Mouse (Mus musculus): ENCODE data around the gene Dll4. TPM values are rescaled to one million over a fixed set of nuclear protein-coding genes. Genes with fewer than 3 reads are reported as not detected.

The Dll4 gene
- total RNA-seq, 2 experiments from 2014 or later, result 3.0 to 5.2 TPM

- no peak for DNase-seq (ENCODE audit: extremely low spot score in 1 of 2, low spot score in 1 of 2)
Measured at GRCm38 (mm10) chr2:119377826-119378225, 52.2 kb downstream of the Dll4 start.

DNA sequence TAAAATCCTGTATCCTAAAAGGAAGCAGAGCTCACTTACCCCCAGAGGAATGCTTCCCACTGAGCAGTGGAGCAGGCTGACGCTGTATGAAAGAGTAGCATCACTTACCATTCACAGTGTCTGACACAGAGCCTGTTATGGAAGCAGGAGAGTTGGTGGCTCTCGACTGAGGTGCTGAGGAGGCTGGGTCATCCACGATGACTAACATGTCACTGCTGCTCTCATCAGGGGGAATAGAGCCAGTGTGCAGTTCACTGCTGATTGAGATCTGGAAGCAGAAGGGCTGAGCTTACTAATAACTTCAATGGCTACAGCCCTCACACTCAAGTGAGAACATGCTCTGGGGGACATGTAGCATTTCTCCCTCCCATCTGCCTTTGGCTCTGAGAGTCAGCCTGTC lies 53.9 kb downstream of the Dll4 start:
- DNase-seq (ENCODE audit: extremely low spot score in 1 of 2, low spot score in 1 of 2), result no peak

Other genes with a start within 250 kb of the Dll4 start
- gene Rad51, start 213.0 kb upstream of the Dll4 start, total RNA-seq (2021), result 1 to 10 TPM in 1 of 2 experiments, under 1 TPM in 1; 0.99 to 1.2 TPM
- 10 to 100 TPM; 51.5 to 56.5 TPM for gene Rmdn3, start 168.8 kb upstream of the Dll4 start, total RNA-seq (2021)
- not detected for gene Gchfr, start 158.0 kb upstream of the Dll4 start, total RNA-seq (2021)
- gene Gm14137, start 151.3 kb upstream of the Dll4 start, total RNA-seq (2021), result not detected
- gene Zfyve19, start 117.2 kb upstream of the Dll4 start, total RNA-seq (2021), result 10 to 100 TPM; 28.3 to 38.8 TPM
- 10 to 100 TPM; 15.8 to 19.7 TPM for gene Dnajc17, start 117.0 kb upstream of the Dll4 start, total RNA-seq (2021)
- not detected for gene Ppp1r14d, start 95.9 kb upstream of the Dll4 start, total RNA-seq (2021)
- gene Spint1, start 88.4 kb upstream of the Dll4 start, total RNA-seq (2021), result 1 to 10 TPM in 1 of 2 experiments, under 1 TPM in 1; 0.92 to 1.9 TPM
- gene Rhov, start 54.5 kb upstream of the Dll4 start, total RNA-seq (2021), result 1 to 10 TPM; 6.3 to 6.9 TPM
- 10 to 100 TPM; 37.5 to 43.9 TPM for gene Vps18, start 37.0 kb upstream of the Dll4 start, total RNA-seq (2021)
- gene Chac1, start 25.4 kb downstream of the Dll4 start, total RNA-seq (2021), result 1 to 10 TPM; 6.4 to 7.1 TPM
- 10 to 100 TPM; 16.0 to 19.1 TPM for gene Ino80, start 151.9 kb downstream of the Dll4 start, total RNA-seq (2021)
- under 1 TPM; 0.49 to 0.96 TPM for gene Exd1, start 221.8 kb downstream of the Dll4 start, total RNA-seq (2021)
- 100 to 1,000 TPM; 142 to 159 TPM for gene Chp1, start 221.9 kb downstream of the Dll4 start, total RNA-seq (2021)

Data from layer of hippocampus, postnatal 25 days (tissue).